Mouse (Mus musculus): ENCODE data around the gene Gars.

The Gars gene

GRCm38 (mm10) chr6:55037799-55038670 lies at the start of gene Gars:
Gene Gars, plus strand, starts transcription at chr6:55038007.
- peak; percentile 59 to 81 for DNase-seq (ENCODE audit: low read depth in 1 of 2, low spot score in 2 of 2)

GRCm38 (mm10) chr6:54988141-54988540 lies 49.7 kb upstream of the Gars start:
- DNase-seq (ENCODE audit: low read depth in 1 of 2, low spot score in 2 of 2): no peak

- no peak for DNase-seq (ENCODE audit: low read depth in 1 of 2, low spot score in 2 of 2)
Observed at GRCm38 (mm10) chr6:54991189-54991588, 46.6 kb upstream of the Gars start.

- DNase-seq (ENCODE audit: low read depth in 1 of 2, low spot score in 2 of 2): no peak
Observed at GRCm38 (mm10) chr6:54992141-54992540, 45.7 kb upstream of the Gars start.

- DNase-seq (ENCODE audit: low read depth in 1 of 2, low spot score in 2 of 2): peak; percentile 87 to 91
Observed at GRCm38 (mm10) chr6:54992734-54993260, 45.0 kb upstream of the Gars start, which contains the start of gene Ggct. Gene Ggct, minus strand, starts transcription at chr6:54992950.

- DNase-seq (ENCODE audit: low read depth in 1 of 2, low spot score in 2 of 2): no peak
Observed at GRCm38 (mm10) chr6:54996361-54996760, 41.4 kb upstream of the Gars start.

- no peak for DNase-seq (ENCODE audit: low read depth in 1 of 2, low spot score in 2 of 2)
Observed at GRCm38 (mm10) chr6:54997726-54998125, 40.1 kb upstream of the Gars start.

- DNase-seq (ENCODE audit: low read depth in 1 of 2, low spot score in 2 of 2): no peak
Observed at GRCm38 (mm10) chr6:55001320-55001719, 36.5 kb upstream of the Gars start.

GRCm38 (mm10) chr6:55002438-55002837 lies 35.4 kb upstream of the Gars start:
- DNase-seq (ENCODE audit: low read depth in 1 of 2, low spot score in 2 of 2): no peak

GRCm38 (mm10) chr6:55003559-55003958 lies 34.2 kb upstream of the Gars start:
- no peak for DNase-seq (ENCODE audit: low read depth in 1 of 2, low spot score in 2 of 2)

- no peak for DNase-seq (ENCODE audit: low read depth in 1 of 2, low spot score in 2 of 2)
Observed at GRCm38 (mm10) chr6:55008401-55008800, 29.4 kb upstream of the Gars start.

GRCm38 (mm10) chr6:55009391-55010230 lies 28.2 kb upstream of the Gars start:
- no peak for DNase-seq (ENCODE audit: low read depth in 1 of 2, low spot score in 2 of 2)

GRCm38 (mm10) chr6:55010330-55011091 lies 27.3 kb upstream of the Gars start:
- DNase-seq (ENCODE audit: low read depth in 1 of 2, low spot score in 2 of 2): no peak

GRCm38 (mm10) chr6:55012516-55012915 lies 25.3 kb upstream of the Gars start:
- DNase-seq (ENCODE audit: low read depth in 1 of 2, low spot score in 2 of 2): no peak

- no peak for DNase-seq (ENCODE audit: low read depth in 1 of 2, low spot score in 2 of 2)
Observed at GRCm38 (mm10) chr6:55014184-55014583, 23.6 kb upstream of the Gars start.

- no peak for DNase-seq (ENCODE audit: low read depth in 1 of 2, low spot score in 2 of 2)
Observed at GRCm38 (mm10) chr6:55016236-55016635, 21.6 kb upstream of the Gars start.

GRCm38 (mm10) chr6:55016710-55017583 lies 20.9 kb upstream of the Gars start:
- DNase-seq (ENCODE audit: low read depth in 1 of 2, low spot score in 2 of 2): no peak

GRCm38 (mm10) chr6:55018417-55018816 lies 19.4 kb upstream of the Gars start:
- DNase-seq (ENCODE audit: low read depth in 1 of 2, low spot score in 2 of 2): no peak

- DNase-seq (ENCODE audit: low read depth in 1 of 2, low spot score in 2 of 2): no peak
Observed at GRCm38 (mm10) chr6:55021806-55022205, 16.0 kb upstream of the Gars start.

GRCm38 (mm10) chr6:55027642-55028041 lies 10.2 kb upstream of the Gars start:
- no peak for DNase-seq (ENCODE audit: low read depth in 1 of 2, low spot score in 2 of 2)

All from monocyte, adult 2 months (primary cell).